Mouse (Mus musculus) liver, embryonic 12.5 days (tissue): ENCODE measurements at regions not wholly inside any gene's neighbourhood (a gene's known extent, or its start where the extent isn't known, plus 50 kb on each side); places are given as distances from the start of the nearest gene placed in this dataset.

ENCODE experiments used
- ATAC-seq: fragments of 200-750 bp; cut with Nextera tagmentation; 2 replicates; pipeline ENCODE4 v1.8.0; 2017; ENCODE audit warnings: moderate number of reproducible peaks, mild to moderate bottlenecking, moderate library complexity
- H3K27ac ChIP-seq: fragments of 300-500 bp; sonication (generic); 2 replicates; pipeline ENCODE4 v1.5.1; 2016; ENCODE audit warnings: mild to moderate bottlenecking
- H3K27me3 ChIP-seq: fragments of 300-500 bp; sonication (generic); replicated peaks from 2 replicates; pipeline ENCODE4 v1.6.1; 2016; ENCODE audit warnings: mild to moderate bottlenecking, moderate library complexity
- H3K36me3 ChIP-seq: fragments of 300-500 bp; sonication (generic); 2 replicates; pipeline ENCODE4 v1.6.1; 2016; ENCODE audit warnings: mild to moderate bottlenecking, moderate library complexity
- H3K4me1 ChIP-seq: fragments of 300-500 bp; sonication (generic); 2 replicates; pipeline ENCODE4 v1.6.1; 2016
- H3K4me2 ChIP-seq: fragments of 300-500 bp; sonication (generic); 2 replicates; pipeline ENCODE4 v1.6.1; 2016; ENCODE audit warnings: mild to moderate bottlenecking, moderate library complexity
- H3K4me3 ChIP-seq: fragments of 300-500 bp; sonication (generic); 2 replicates; pipeline ENCODE4 v1.5.1; 2016; ENCODE audit warnings: mild to moderate bottlenecking, moderate library complexity
- H3K9ac ChIP-seq: fragments of 300-500 bp; sonication (generic); 2 replicates; pipeline ENCODE4 v1.6.1; 2016; ENCODE audit warnings: mild to moderate bottlenecking, moderate library complexity
- H3K9me3 ChIP-seq: fragments of 300-500 bp; sonication (generic); replicated peaks from 2 replicates; pipeline ENCODE4 v1.6.1; 2016; ENCODE audit warnings: mild to moderate bottlenecking, moderate library complexity
- WGBS: fragments of 180-500 bp; shearing (Covaris S2); methylation state at CpG from one replicate; pipeline ENCODE4 v1.1.7; 2016; ENCODE audit not compliant: insufficient replicate concordance; 5-methylcytosine and 5-hydroxymethylcytosine counted together

- Histone ChIP-seq H3K9ac (peak overlapping the region; percentile 49; the same call in 1 of the 2 replicates), H3K9me3 (no peaks in the 10 kb centered on the region), H3K36me3 (no peaks in the 10 kb centered on the region), H3K27me3 (no peaks in the 10 kb centered on the region), H3K4me2 (peak overlapping the region; percentile 61), H3K4me3 (peak overlapping the region; percentile 50), H3K27ac (no peak overlapping the region), H3K4me1 (no peaks in the 10 kb centered on the region)
- ATAC-seq: peak; percentile 87
- WGBS: 11% methylated on average over 16 of the region's 16 CpGs
Measured at GRCm38 (mm10) chr17:22673891-22674622, 73.3 kb downstream of the Vmn2r112 start.
